Mouse (Mus musculus): ENCODE data around the gene Cd320.
"Not testable (repeated sequence)": the region's sequence is repeated elsewhere in the genome, so short reads cannot be mapped to it uniquely, and the experiment has no call there.

Gene Cd320

DNA sequence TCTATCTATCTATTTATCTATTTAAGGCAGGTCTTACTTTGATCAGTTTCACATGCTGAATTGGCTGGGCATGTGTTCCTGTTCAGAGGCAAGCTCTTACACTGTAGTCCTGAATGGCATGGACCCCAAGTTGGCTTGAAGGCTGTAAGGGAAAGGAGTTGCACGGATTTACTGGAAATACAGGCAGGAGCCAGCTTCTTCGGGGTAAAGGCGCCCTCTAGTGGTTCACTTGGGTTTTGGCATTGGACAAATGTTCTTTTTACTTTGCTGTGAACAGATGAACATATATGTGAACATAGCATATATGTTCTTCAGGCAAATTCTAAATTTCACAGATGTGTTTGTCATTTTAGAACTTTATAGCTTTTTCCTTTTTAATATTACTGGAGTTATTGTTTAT, 16.0 kb upstream of the Cd320 start:
- DNase-seq: peak; percentile 58

GRCm38 (mm10) chr17:33828892-33829291, 14.0 kb upstream of the Cd320 start:
- no peak for DNase-seq

GRCm38 (mm10) chr17:33829561-33829960, 13.3 kb upstream of the Cd320 start:
- DNase-seq: no peak

DNA sequence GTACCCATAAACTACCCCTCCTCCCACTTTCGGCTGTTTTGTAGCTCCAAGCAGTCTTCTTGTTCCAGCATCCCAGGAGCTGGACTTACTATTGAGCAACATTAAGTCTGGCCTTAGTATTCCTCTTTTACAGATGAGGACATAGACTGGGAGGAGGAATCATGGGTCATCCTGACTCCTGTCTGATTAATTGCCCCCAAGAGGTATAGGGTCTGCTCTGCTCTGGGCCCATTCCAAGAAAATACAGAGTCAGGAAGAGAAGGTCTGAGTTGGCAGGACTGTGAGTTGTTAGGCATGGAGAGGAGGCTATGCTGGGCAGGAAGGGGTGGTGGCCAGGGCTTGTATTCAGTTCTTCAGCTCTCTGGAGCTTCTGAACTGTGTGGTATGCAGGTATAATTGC, 1.3 kb downstream of the Cd320 start:
- DNase-seq: no peak

DNA sequence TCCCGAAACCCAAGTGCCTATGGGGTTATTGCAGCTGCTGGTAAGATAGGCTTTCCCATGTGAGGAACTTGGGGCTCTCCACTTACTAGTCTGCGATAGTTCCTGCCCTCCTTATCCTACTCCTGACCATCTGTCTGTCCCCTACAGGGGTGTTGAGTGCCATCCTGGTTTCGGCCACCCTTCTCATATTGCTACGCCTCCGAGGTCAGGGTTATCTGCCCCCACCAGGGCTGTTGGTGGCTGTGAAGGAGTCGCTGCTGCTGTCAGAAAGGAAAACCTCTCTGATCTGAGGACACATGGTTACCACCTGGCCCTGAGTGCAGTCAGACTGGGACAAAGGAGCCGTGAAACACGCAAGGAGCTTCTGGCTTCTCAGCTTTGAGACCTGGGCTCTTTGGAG, 5.2 kb downstream of the Cd320 start:
- no peak for DNase-seq

DNA sequence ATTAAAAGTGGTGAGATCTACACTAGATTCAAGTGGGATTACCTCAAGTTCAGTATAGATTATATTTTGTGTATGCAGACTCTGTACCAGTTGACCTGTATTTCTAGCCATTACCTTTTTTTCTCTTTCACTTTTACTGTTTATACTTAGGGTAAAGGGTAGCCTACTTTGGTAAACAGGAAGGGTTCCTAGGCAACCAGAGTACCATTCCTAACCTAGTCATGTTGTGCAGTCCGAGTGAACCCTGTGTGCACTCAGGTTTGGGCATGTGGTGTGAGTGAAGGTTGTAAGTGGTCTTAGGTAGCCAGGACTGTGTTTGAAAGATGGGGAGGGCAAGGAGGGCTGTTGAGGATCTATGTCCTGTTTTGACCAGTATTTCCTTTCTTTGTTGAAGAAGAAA, 8.4 kb downstream of the Cd320 start:
- no peak for DNase-seq

- DNase-seq: no peak
These were observed 14.9 kb downstream of the Cd320 start for GRCm38 (mm10) chr17:33857816-33858215.

DNA sequence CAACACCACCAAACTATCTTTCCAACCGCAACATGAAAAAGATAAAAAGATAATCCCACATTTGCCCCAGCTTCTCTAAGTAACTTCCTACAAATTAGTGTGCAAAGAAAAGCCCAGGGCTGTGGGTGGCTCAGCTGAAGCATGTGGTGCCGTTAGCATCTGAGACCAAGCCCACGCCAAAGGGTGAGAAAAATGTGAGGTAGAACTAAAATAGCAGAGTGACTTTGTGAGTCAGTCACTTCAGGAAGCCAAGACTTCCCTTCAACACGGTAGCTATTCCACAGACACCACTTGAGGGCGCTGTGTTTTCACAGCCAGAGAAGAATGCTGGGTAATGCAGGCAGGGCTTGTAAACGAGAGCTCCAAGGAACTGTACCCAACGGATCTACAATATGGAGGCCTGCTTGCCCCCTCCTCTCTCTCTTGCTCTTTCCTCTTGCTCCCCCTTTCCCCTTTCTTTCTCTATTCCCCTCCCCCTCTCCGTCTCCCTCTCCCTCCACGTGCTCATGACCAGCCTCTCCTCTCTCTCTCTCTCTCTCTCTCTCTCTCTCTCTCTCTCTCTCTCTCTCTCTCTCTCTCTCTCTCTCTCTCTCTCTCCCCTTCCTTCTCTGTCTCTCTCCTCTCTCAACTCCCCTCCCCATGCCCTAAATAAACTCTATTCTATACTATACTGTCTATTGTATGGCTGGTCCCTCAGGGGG, 22.6 kb downstream of the Cd320 start:
- DNase-seq: peak; percentile 71

- DNase-seq: not testable (repeated sequence)
These were observed 30.6 kb downstream of the Cd320 start, which contains the start of gene Gm7029 for GRCm38 (mm10) chr17:33873537-33873936. Gene Gm7029, plus strand, starts transcription at chr17:33873837.

DNA sequence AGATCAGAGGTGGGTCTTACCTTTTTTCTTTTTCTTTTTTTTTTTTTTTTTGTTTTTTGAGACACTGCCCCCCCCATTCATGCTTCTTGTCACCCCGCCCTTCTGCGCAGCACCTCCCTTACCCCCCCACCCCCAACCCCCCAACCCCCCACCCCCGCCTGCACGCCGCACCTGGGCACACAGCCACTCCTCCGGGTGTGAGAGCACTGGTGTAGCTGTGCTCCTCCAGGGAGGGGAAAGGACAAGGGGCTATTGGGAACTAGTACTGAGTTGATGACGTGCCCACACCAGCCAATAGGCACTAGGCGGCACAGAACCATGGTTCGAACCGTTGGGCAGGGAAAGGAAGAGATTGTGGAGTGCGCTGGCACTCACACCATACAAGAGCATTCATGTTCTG, 31.5 kb downstream of the Cd320 start:
- no peak for DNase-seq

- DNase-seq: peak; percentile 20
These were observed 32.9 kb downstream of the Cd320 start for GRCm38 (mm10) chr17:33875797-33876196.

GRCm38 (mm10) chr17:33884320-33884719, 41.4 kb downstream of the Cd320 start:
- DNase-seq: not testable (repeated sequence)

GRCm38 (mm10) chr17:33887802-33888201, 44.9 kb downstream of the Cd320 start:
- not testable (repeated sequence) for DNase-seq

DNA sequence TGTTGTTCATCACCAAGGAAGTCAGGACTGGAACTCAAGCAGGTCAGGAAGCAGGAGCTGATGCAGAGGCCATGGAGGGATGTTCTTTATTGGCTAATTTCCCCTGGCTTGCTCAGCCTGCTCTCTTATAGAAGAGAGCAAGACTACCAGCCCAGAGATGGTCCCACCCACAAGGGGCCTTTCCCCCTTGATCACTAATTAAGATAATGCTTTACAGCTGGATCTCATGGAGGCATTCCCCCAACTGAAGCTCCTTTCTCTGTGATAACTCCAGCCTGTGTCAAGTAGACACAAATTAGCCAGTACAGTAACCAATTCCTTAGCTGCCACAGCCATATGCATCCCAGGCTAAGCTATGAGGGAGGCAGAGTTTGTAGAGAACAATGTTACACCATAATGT, 45.3 kb downstream of the Cd320 start:
- DNase-seq: not testable (repeated sequence)

GRCm38 (mm10) chr17:33889941-33890532, 47.1 kb downstream of the Cd320 start:
- not testable (repeated sequence) for DNase-seq

- DNase-seq: peak; percentile 100
These were observed 47.7 kb downstream of the Cd320 start, which contains the start of gene Kifc1 for GRCm38 (mm10) chr17:33890533-33891059. Gene Kifc1, minus strand, starts transcription at chr17:33890661.

DNA sequence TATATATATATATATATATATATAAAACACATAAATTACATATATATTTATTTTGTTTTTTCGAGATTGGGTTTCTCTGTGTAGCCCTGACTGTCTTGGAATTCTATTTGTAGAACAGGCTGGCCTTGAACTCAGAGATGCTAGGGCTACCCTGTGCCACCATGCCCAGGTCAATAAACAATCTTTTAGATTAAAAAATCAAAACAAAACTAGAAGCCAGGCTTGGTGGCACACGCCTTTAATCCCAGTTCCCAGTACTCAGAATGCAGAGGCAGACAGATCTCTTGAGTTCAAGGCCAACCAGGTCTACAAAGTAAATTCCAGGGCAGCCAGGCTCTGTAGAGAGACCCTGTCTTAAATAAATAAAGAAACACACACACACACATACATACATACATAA, 48.5 kb downstream of the Cd320 start:
- no peak for DNase-seq

DNA sequence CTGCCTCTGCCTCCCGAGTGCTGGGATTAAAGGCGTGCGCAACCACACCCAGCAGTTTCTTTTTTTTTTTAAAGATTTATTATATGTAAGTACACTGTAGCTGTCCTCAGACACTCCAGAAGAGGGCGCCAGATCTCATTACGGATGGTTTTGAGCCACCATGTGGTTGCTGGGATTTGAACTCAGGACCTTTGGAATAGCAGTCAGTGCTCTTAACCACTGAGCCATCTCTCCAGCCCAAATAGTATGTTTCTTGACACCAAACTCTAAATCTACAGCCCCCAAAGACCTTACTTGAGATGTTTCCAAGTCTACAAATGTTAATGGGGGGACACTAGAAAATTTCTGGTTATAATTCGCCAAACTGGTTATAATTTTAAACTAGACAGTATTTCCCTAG, 49.0 kb downstream of the Cd320 start:
- not testable (repeated sequence) for DNase-seq

- DNase-seq: no peak
These were observed 49.5 kb downstream of the Cd320 start for GRCm38 (mm10) chr17:33892429-33892828.

DNA sequence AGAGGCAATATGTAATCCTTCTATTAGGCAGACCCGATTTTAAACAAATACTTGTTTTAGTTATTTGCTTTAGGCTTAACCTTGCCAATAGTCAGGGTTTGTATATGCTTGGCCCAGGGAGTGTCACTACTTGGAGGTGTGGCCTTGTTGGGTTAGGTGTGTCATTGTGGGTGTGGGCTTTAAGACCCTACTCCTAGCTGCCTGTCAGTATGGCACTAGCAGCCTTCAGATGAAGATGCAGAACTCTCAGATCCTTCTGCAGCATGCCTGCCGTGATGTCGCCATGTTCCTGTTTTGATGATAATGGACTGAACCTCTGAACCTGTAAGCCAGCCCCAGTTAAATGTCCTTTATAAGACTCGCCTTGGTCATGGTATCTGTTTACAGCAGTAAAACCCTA, 50.1 kb downstream of the Cd320 start:
- DNase-seq: not testable (repeated sequence)

- DNase-seq: no peak
These were observed 54.4 kb downstream of the Cd320 start for GRCm38 (mm10) chr17:33897114-33897794.

DNA sequence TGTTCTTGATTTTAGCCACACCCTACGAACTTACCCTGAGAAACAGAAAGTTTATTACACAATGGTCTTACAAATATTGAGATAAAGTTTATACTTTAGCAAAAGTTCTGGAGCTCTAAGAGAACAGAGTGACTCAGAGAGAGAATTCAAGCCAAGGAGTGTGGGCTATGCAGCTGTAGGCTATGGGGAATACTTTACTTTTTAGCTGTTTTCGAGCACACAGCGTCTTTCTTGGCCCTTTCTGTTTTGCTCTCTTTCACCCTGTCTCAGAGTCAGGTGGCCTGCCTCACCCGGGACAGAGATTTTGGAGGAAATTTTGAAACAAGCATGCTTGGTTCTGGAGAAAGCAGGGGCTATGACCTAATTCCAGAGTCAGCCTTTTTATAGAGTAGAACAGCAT, 55.3 kb downstream of the Cd320 start:
- not testable (repeated sequence) for DNase-seq

Data from right cerebral cortex, postnatal 14 days (tissue).